Mouse (Mus musculus): Measurements from ENCODE around the gene Crtc1.

DNA sequence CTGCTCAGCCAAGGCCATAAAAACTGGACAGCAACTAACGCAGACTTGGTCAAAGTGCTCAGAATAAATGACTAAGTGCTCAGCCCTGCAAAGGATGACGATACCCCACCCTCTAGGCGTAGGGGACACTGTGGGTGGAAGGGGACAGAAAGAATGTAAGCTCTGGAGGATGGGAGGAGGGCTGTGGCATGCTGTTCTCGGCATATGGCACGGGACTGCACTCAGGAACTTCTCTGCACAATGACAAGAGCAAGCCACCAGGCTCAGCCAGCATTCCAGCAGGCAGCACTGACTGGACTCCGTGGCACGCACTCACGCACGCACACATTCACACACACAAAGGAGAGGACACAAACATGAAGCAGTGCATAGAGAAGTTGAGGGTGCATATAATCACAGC, 21.2 kb upstream of the Crtc1 start:
- no peak for TF ChIP-seq POLR2A (IDR thresholded peaks at IDR 0.05; ENCODE audit: insufficient read depth, low read length)
- TF ChIP-seq EP300 (IDR thresholded peaks at IDR 0.05; ENCODE audit: insufficient read depth, low read depth, low read length) = no peak
- no peak for TF ChIP-seq CTCF (IDR thresholded peaks at IDR 0.05; ENCODE audit: low read depth, low read length)

All from ES-Bruce4 (cell line).